Mouse (Mus musculus): Measurements from ENCODE around the gene Olfr1367.

DNA sequence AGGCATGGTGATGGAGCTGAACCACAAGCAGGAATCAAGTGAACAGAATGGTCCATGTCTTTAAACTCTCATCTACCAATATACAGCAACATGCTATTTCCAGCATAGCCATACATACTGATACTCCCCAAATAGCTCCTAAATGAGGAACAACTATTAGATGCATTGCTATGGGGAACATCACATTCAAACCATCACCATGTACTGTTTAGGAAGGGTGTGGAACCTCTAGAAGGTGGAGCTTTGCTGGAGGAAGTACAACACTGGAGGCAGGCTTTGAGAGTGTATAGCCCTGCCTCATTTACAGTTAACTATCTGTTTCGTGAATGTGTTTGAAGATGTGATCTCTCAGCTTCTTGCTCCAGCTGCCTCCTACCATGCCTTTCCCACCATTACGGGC lies 31.1 kb downstream of the Olfr1367 start:
- no peak for TF ChIP-seq POLR2A (IDR thresholded peaks at IDR 0.05; ENCODE audit: insufficient read depth, low read length)
- no peak for TF ChIP-seq CTCF (IDR thresholded peaks at IDR 0.05; ENCODE audit: low read depth, low read length)

Measured in ES-Bruce4 (cell line).